Mouse (Mus musculus) spleen, adult 2 months (tissue): ENCODE data around the gene Sult2b1. TPM values are rescaled to one million over a fixed set of nuclear protein-coding genes. Genes with fewer than 3 reads are reported as not detected.

Source experiments
- DNase-seq, 2 experiments: peaks; one replicate each; pipeline versions ENCODE4 v3.0.0 to v3.0.0-alpha.2; 2012 to 2021; ENCODE audit warnings: low spot score in 2 of 2, low read depth in 1 of 2
- H3K27ac ChIP-seq: fragments of 200-500 bp; 2 replicates; pipeline ENCODE4 v1.5.1; 2012; ENCODE audit warnings: low read length, inconsistent platforms; ENCODE audit not compliant: insufficient read depth
- H3K27me3 ChIP-seq: fragments of 200-500 bp; 2 replicates; pipeline ENCODE4 v1.6.1; 2012; ENCODE audit warnings: mild to moderate bottlenecking, moderate library complexity, low read length, inconsistent platforms; ENCODE audit not compliant: control insufficient read depth, insufficient read depth
- H3K36me3 ChIP-seq: fragments of 200-500 bp; 2 replicates; pipeline ENCODE4 v1.6.1; 2012; ENCODE audit warnings: mild to moderate bottlenecking, low read length, inconsistent platforms; ENCODE audit not compliant: control insufficient read depth, insufficient read depth
- H3K4me1 ChIP-seq: fragments of 200-500 bp; 2 replicates; pipeline ENCODE4 v1.6.1; 2011; ENCODE audit warnings: inconsistent platforms; ENCODE audit not compliant: control insufficient read depth, insufficient read depth, insufficient read length
- H3K4me3 ChIP-seq: fragments of 200-500 bp; 2 replicates; pipeline ENCODE4 v1.5.1; 2011; ENCODE audit warnings: mild to moderate bottlenecking, inconsistent platforms; ENCODE audit not compliant: insufficient read depth, insufficient read length; ENCODE audit errors: extremely low read depth
- CTCF ChIP-seq: fragments of 200-500 bp; IDR thresholded peaks from 2 replicates; pipeline ENCODE4 v1.5.1; 2011; ENCODE audit warnings: mild to moderate bottlenecking, inconsistent platforms; ENCODE audit not compliant: insufficient read depth, insufficient read length, insufficient replicate concordance; ENCODE audit errors: extremely low read depth
- POLR2A ChIP-seq: fragments of 200-500 bp; IDR thresholded peaks from 2 replicates; pipeline ENCODE4 v1.6.1; 2011; ENCODE audit warnings: low read depth, low read length, inconsistent platforms
- WGBS: fragments of 180-500 bp; shearing (Covaris S2); methylation state at CpG from one replicate; pipeline ENCODE4 v1.1.7; 2018; 5-methylcytosine and 5-hydroxymethylcytosine counted together
- polyA plus RNA-seq: library from polyadenylated mRNA; depleted of rRNA; stranded (reverse); fragments of >200 nt; gene quantifications from 2 replicates; pipeline ENCODE4 v1.2.3, GENCODE M21; 2012; rRNA removed

The Sult2b1 gene
- polyA plus RNA-seq, 1 experiment: 0.76 TPM

GRCm38 (mm10) chr7:45681046-45681736 is 103.3 kb downstream of the Sult2b1 start:
- Histone ChIP-seq H3K4me3 (no peak overlapping the region), H3K27me3 (no peaks in the 10 kb centered on the region), H3K27ac (peak overlapping the region; percentile 89), H3K4me1 (peaks cover 25% of the 10 kb centered on the region), H3K36me3 (no peaks in the 10 kb centered on the region)
- peak; percentile 47 to 62 for DNase-seq
- WGBS: 25% methylated on average over 8 of the region's 8 CpGs
- TF ChIP-seq POLR2A (no peak; the same call in 1 of the 2 replicates), CTCF (no peak)

Other genes with a start within 250 kb of the Sult2b1 start
- 1.7 TPM in 2 replicates for gene Hsd17b14, start 229.8 kb downstream of the Sult2b1 start, polyA plus RNA-seq
- gene Bcat2, start 214.5 kb downstream of the Sult2b1 start, polyA plus RNA-seq: 50.8 and 55.6 TPM in 2 replicates
- 0.90 and 2.8 TPM in 2 replicates for gene Fgf21, start 169.2 kb downstream of the Sult2b1 start, polyA plus RNA-seq
- 0.71 and 1.1 TPM in 2 replicates for gene Fut1, start 167.4 kb downstream of the Sult2b1 start, polyA plus RNA-seq
- 0.46 and 0.63 TPM in 2 replicates for gene Izumo1, start 162.9 kb downstream of the Sult2b1 start, polyA plus RNA-seq
- 18.8 and 20.1 TPM in 2 replicates for gene Rasip1, start 157.2 kb downstream of the Sult2b1 start, polyA plus RNA-seq
- gene Mamstr, start 144.7 kb downstream of the Sult2b1 start, polyA plus RNA-seq: 2.5 and 2.7 TPM in 2 replicates
- gene Fut2, start 118.3 kb downstream of the Sult2b1 start, polyA plus RNA-seq: 0.04 TPM in 1 of 2 replicates, not detected in the other
- 2.2 and 5.1 TPM in 2 replicates for gene Ntn5, start 100.6 kb downstream of the Sult2b1 start, polyA plus RNA-seq
- 0.68 and 1.5 TPM in 2 replicates for gene Sec1, start 90.3 kb downstream of the Sult2b1 start, polyA plus RNA-seq
- gene Car11, start 84.8 kb downstream of the Sult2b1 start, polyA plus RNA-seq: 2.4 and 4.6 TPM in 2 replicates
- 20.0 and 30.1 TPM in 2 replicates for gene Dbp, start 79.6 kb downstream of the Sult2b1 start, polyA plus RNA-seq
- 1,792 and 2,504 TPM in 2 replicates for gene Rpl18, start 69.2 kb downstream of the Sult2b1 start, polyA plus RNA-seq
- gene Sphk2, start 66.7 kb downstream of the Sult2b1 start, polyA plus RNA-seq: 41.0 and 56.3 TPM in 2 replicates
- 0.09 and 0.26 TPM in 2 replicates for gene Fam83e, start 63.5 kb downstream of the Sult2b1 start, polyA plus RNA-seq
- not detected in 2 replicates for gene Spaca4, start 58.9 kb downstream of the Sult2b1 start, polyA plus RNA-seq
- gene Lmtk3, start 931 bp downstream of the Sult2b1 start, polyA plus RNA-seq: 3.6 and 3.7 TPM in 2 replicates
- 21.6 and 21.7 TPM in 2 replicates for gene Cyth2, start 29.9 kb upstream of the Sult2b1 start, polyA plus RNA-seq
- gene Kcnj14, start 40.1 kb upstream of the Sult2b1 start, polyA plus RNA-seq: 0.26 TPM in 1 of 2 replicates, not detected in the other
- gene Grwd1, start 46.3 kb upstream of the Sult2b1 start, polyA plus RNA-seq: 15.2 and 17.1 TPM in 2 replicates
- gene Kdelr1, start 88.1 kb upstream of the Sult2b1 start, polyA plus RNA-seq: 78.7 and 92.6 TPM in 2 replicates
- 0.68 and 1.2 TPM in 2 replicates for gene Grin2d, start 93.7 kb upstream of the Sult2b1 start, polyA plus RNA-seq
- 0.28 and 0.56 TPM in 2 replicates for gene Syngr4, start 112.0 kb upstream of the Sult2b1 start, polyA plus RNA-seq
- 16.6 and 24.5 TPM in 2 replicates for gene Tmem143, start 112.3 kb upstream of the Sult2b1 start, polyA plus RNA-seq
- gene Emp3, start 136.7 kb upstream of the Sult2b1 start, polyA plus RNA-seq: 245 and 301 TPM in 2 replicates
- 1.7 TPM in 2 replicates for gene Ccdc114, start 139.4 kb upstream of the Sult2b1 start, polyA plus RNA-seq
- gene Abcc6, start 245.6 kb upstream of the Sult2b1 start, polyA plus RNA-seq: 0.05 and 0.08 TPM in 2 replicates
- gene Nomo1, start 249.0 kb upstream of the Sult2b1 start, polyA plus RNA-seq: 21.1 and 22.5 TPM in 2 replicates